Mouse (Mus musculus): ENCODE results near the gene Ncor2.

DNA sequence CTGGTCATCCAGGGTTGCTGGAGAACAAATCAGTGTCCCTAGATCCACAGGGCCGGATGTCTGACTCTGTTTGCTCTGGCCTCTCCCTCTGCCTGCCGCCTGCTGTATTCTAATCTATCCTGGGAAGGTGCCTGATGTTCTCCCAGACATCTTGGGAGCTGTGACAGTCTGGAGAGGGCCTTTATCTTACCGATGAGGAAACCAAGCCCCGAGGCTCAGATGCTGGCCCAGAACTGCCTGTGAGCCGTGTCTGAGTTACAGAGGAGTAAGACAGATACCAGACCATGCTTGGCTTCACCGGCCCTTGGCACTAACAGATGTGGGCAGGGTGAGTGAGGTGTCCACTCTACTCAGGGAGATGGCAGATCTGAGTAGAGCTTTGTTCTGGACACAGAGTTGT, 35.0 kb upstream of the Ncor2 start:
- TF ChIP-seq GATA1 (IDR thresholded peaks at IDR 0.05; ENCODE audit: low read length) (no peak), TAL1 (IDR thresholded peaks at IDR 0.05; ENCODE audit: low read length) (no peak)
